Mouse (Mus musculus) frontal cortex, postnatal 25 days (tissue): ENCODE measurements at regions not wholly inside any gene's neighbourhood (a gene's known extent, or its start where the extent isn't known, plus 50 kb on each side); places are given as distances from the start of the nearest gene placed in this dataset.

Experiments
- DNase-seq, 2 experiments: peaks; one replicate each; pipeline ENCODE4 v3.0.0; 2022; ENCODE audit warnings: low spot score in 2 of 2

GRCm38 (mm10) chr9:61509591-61510191, 137.5 kb downstream of the Tle3 start:
- no peak for DNase-seq

- DNase-seq = no peak
Observed at GRCm38 (mm10) chr9:61509091-61509490, 136.9 kb downstream of the Tle3 start.

- no peak for DNase-seq
Observed at GRCm38 (mm10) chr9:61500851-61501250, 128.7 kb downstream of the Tle3 start.

GRCm38 (mm10) chr9:61492896-61493295, 120.7 kb downstream of the Tle3 start:
- no peak for DNase-seq

- DNase-seq = no peak
Observed at GRCm38 (mm10) chr9:61491131-61491712, 119.1 kb downstream of the Tle3 start.

GRCm38 (mm10) chr9:61489983-61490382, 117.8 kb downstream of the Tle3 start:
- DNase-seq = no peak

- no peak for DNase-seq
Observed at GRCm38 (mm10) chr9:61489147-61489546, 117.0 kb downstream of the Tle3 start.

GRCm38 (mm10) chr9:61487824-61488223, 115.7 kb downstream of the Tle3 start:
- DNase-seq = no peak

- no peak for DNase-seq
Observed at GRCm38 (mm10) chr9:61487146-61487545, 115.0 kb downstream of the Tle3 start.

- DNase-seq = no peak
Observed at GRCm38 (mm10) chr9:61484391-61484790, 112.2 kb downstream of the Tle3 start.

GRCm38 (mm10) chr9:61479626-61480025, 107.5 kb downstream of the Tle3 start:
- DNase-seq = no peak

- no peak for DNase-seq
Observed at GRCm38 (mm10) chr9:61478862-61479261, 106.7 kb downstream of the Tle3 start.

- no peak for DNase-seq
Observed at GRCm38 (mm10) chr9:61476351-61476750, 104.2 kb downstream of the Tle3 start.

- DNase-seq = no peak
Observed at GRCm38 (mm10) chr9:61470815-61471505, 98.8 kb downstream of the Tle3 start.

- no peak for DNase-seq
Observed at GRCm38 (mm10) chr9:61468897-61469509, 96.8 kb downstream of the Tle3 start.

GRCm38 (mm10) chr9:61468368-61468848, 96.2 kb downstream of the Tle3 start:
- no peak for DNase-seq
